Mouse (Mus musculus) layer of hippocampus, adult 9-10 months (tissue): Measurements from ENCODE around the gene Gm9507.
"Not testable (repeated sequence)": the region's sequence is repeated elsewhere in the genome, so short reads cannot be mapped to it uniquely, and the experiment has no call there.

Experiments used
- DNase-seq: peaks from one replicate; pipeline ENCODE4 v3.0.0; 2022; ENCODE audit warnings: low spot score

The Gm9507 gene

GRCm38 (mm10) chr10:77811743-77812142 is at the start of gene Gm9507:
Gm9507 (minus strand) TSS chr10:77811843.
- no peak for DNase-seq

GRCm38 (mm10) chr10:77852559-77852958 is 40.9 kb upstream of the Gm9507 start, which contains the start of gene Gm10318:
Gm10318 (plus strand) TSS chr10:77852859.
- DNase-seq: no peak

GRCm38 (mm10) chr10:77847538-77847937 is 35.9 kb upstream of the Gm9507 start:
- DNase-seq: no peak

GRCm38 (mm10) chr10:77846961-77847360 is 35.3 kb upstream of the Gm9507 start:
- DNase-seq: no peak

GRCm38 (mm10) chr10:77846503-77846902 is 34.9 kb upstream of the Gm9507 start, which contains the start of gene Gm36176:
Gm36176 (plus strand) TSS chr10:77846803.
- DNase-seq: no peak

- DNase-seq: no peak
Observed at GRCm38 (mm10) chr10:77839006-77839405, 27.4 kb upstream of the Gm9507 start.

- DNase-seq: no peak
Observed at GRCm38 (mm10) chr10:77835647-77836046, 24.0 kb upstream of the Gm9507 start, which contains the start of gene Krtap10-10. Krtap10-10 (plus strand) TSS chr10:77835947.

- DNase-seq: no peak
Observed at GRCm38 (mm10) chr10:77826951-77827350, 15.3 kb upstream of the Gm9507 start, which contains the start of gene Krtap10-4. Krtap10-4 (minus strand) TSS chr10:77827095.

GRCm38 (mm10) chr10:77819203-77819602 is 7.6 kb upstream of the Gm9507 start:
- no peak for DNase-seq

GRCm38 (mm10) chr10:77818523-77818922 is 6.9 kb upstream of the Gm9507 start:
- DNase-seq: no peak

- DNase-seq: no peak
Observed at GRCm38 (mm10) chr10:77815514-77815913, 3.9 kb upstream of the Gm9507 start.

- DNase-seq: no peak
Observed at GRCm38 (mm10) chr10:77814382-77814781, 2.7 kb upstream of the Gm9507 start, which contains the start of gene Gm2696. Gm2696 (plus strand) TSS chr10:77814682.

GRCm38 (mm10) chr10:77804095-77804494 is 7.5 kb downstream of the Gm9507 start:
- no peak for DNase-seq

- DNase-seq: no peak
Observed at GRCm38 (mm10) chr10:77798921-77799508, 12.6 kb downstream of the Gm9507 start, which contains the start of gene Gm19668. Gm19668 (minus strand) TSS chr10:77799133.

GRCm38 (mm10) chr10:77798164-77798920 is 13.3 kb downstream of the Gm9507 start:
- not testable (repeated sequence) for DNase-seq

- no peak for DNase-seq
Observed at GRCm38 (mm10) chr10:77797677-77798076, 14.0 kb downstream of the Gm9507 start.

- no peak for DNase-seq
Observed at GRCm38 (mm10) chr10:77794976-77795375, 16.7 kb downstream of the Gm9507 start, which contains the start of gene Gm9639. Gm9639 (minus strand) TSS chr10:77795076.

GRCm38 (mm10) chr10:77788621-77789020 is 23.0 kb downstream of the Gm9507 start:
- DNase-seq: no peak

GRCm38 (mm10) chr10:77787876-77788275 is 23.8 kb downstream of the Gm9507 start, which contains the start of gene Gm7137:
Gm7137 (minus strand) TSS chr10:77788200.
- DNase-seq: not testable (repeated sequence)

- not testable (repeated sequence) for DNase-seq
Observed at GRCm38 (mm10) chr10:77783396-77783795, 28.2 kb downstream of the Gm9507 start.

- DNase-seq: not testable (repeated sequence)
Observed at GRCm38 (mm10) chr10:77782442-77782841, 29.2 kb downstream of the Gm9507 start, which contains the start of gene Gm3250. Gm3250 (minus strand) TSS chr10:77782542.

- not testable (repeated sequence) for DNase-seq
Observed at GRCm38 (mm10) chr10:77776844-77777243, 34.8 kb downstream of the Gm9507 start, which contains the start of gene Gm7138. Gm7138 (minus strand) TSS chr10:77776944.

- DNase-seq: not testable (repeated sequence)
Observed at GRCm38 (mm10) chr10:77772142-77772541, 39.5 kb downstream of the Gm9507 start.
